Mouse (Mus musculus): Measurements from ENCODE around the gene Atxn7l3.

GRCm38 (mm10) chr11:102248630-102249230 is 47.7 kb downstream of the Atxn7l3 start, which contains the start of gene BC030867:
- TF ChIP-seq CTCF (conservative IDR thresholded peaks at IDR 0.05; ENCODE audit: low read length) (peak; percentile 83), NANOG (IDR thresholded peaks at IDR 0.05; ENCODE audit: borderline replicate concordance, low read length) (no peak), POU5F1 (IDR thresholded peaks at IDR 0.05; ENCODE audit: borderline replicate concordance, low read length) (no peak)

All from E14TG2a.4 (cell line).